Mouse (Mus musculus) heart, embryonic 16.5 days (tissue): ENCODE data around the gene Tsc22d1. TPM values are rescaled to one million over a fixed set of nuclear protein-coding genes. Genes with fewer than 3 reads are reported as not detected.

Experiments
- ATAC-seq: fragments of 200-750 bp; cut with Nextera tagmentation; replicated peaks from 2 replicates; pipeline ENCODE4 v1.8.0; 2017; ENCODE audit warnings: moderate number of reproducible peaks; ENCODE audit not compliant: insufficient read depth, low FRiP score; ENCODE audit errors: extremely low read depth
- H3K27ac ChIP-seq: fragments of 300-500 bp; sonication (generic); 2 replicates; pipeline ENCODE4 v1.5.1; 2014; ENCODE audit warnings: mild to moderate bottlenecking, low read length, control low read depth, moderate library complexity
- H3K27me3 ChIP-seq: fragments of 300-500 bp; sonication (generic); 2 replicates; pipeline ENCODE4 v1.6.1; 2014; ENCODE audit warnings: low read length, mixed read lengths; ENCODE audit not compliant: control insufficient read depth, insufficient read depth
- H3K36me3 ChIP-seq: fragments of 300-500 bp; sonication (generic); 2 replicates; pipeline ENCODE4 v1.6.1; 2014; ENCODE audit not compliant: control insufficient read depth, insufficient read depth
- H3K4me1 ChIP-seq: fragments of 300-500 bp; sonication (generic); 2 replicates; pipeline ENCODE4 v1.6.1; 2014; ENCODE audit warnings: low read length, mixed read lengths; ENCODE audit not compliant: control insufficient read depth, insufficient read depth
- H3K4me2 ChIP-seq: fragments of 300-500 bp; sonication (generic); 2 replicates; pipeline ENCODE4 v1.6.1; 2014; ENCODE audit warnings: low read depth, mild to moderate bottlenecking, control low read depth, low read length
- H3K4me3 ChIP-seq: fragments of 300-500 bp; sonication (generic); 2 replicates; pipeline ENCODE4 v1.5.1; 2014; ENCODE audit warnings: mild to moderate bottlenecking, control low read depth, low read length
- H3K9ac ChIP-seq: fragments of 300-500 bp; sonication (generic); 2 replicates; pipeline ENCODE4 v1.6.1; 2014; ENCODE audit warnings: low read length, control low read depth
- H3K9me3 ChIP-seq: fragments of 300-500 bp; sonication (generic); replicated peaks from 2 replicates; pipeline ENCODE4 v1.6.1; 2016; ENCODE audit warnings: low read length; ENCODE audit not compliant: control insufficient read depth
- WGBS: fragments of 180-500 bp; shearing (Covaris S2); extraction: QIAGEN DNeasy Blood & Tissue Kit; methylation state at CpG from one replicate; pipeline ENCODE4 v1.1.7; 2014; 5-methylcytosine and 5-hydroxymethylcytosine counted together
- polyA plus RNA-seq: library from polyadenylated mRNA; unstranded; fragments of >200 nt; fragmentation: Nextera tagmentation; extraction: Ambion mirVana; gene quantifications from 2 replicates; pipeline ENCODE4 v1.2.1, GENCODE M21; 2015

Gene Tsc22d1
- polyA plus RNA-seq, 1 experiment from 2014 or later: 367 TPM

- no peak overlapping the region for H3K4me3 ChIP-seq
- ATAC-seq: no peak
- H3K36me3 ChIP-seq: no peaks in the 10 kb centered on the region
- no peaks in the 10 kb centered on the region for H3K9me3 ChIP-seq
- no peak overlapping the region for H3K27ac ChIP-seq
- H3K9ac ChIP-seq: no peak overlapping the region
- H3K4me1 ChIP-seq: peaks cover 6% of the 10 kb centered on the region
- WGBS: 54% methylated on average over 8 of the region's 8 CpGs
- H3K4me2 ChIP-seq: no peak overlapping the region
- no peaks in the 10 kb centered on the region for H3K27me3 ChIP-seq
Measured at GRCm38 (mm10) chr14:76472487-76472886, 57.7 kb downstream of the Tsc22d1 start.

- 6% methylated on average over 2 of the region's 2 CpGs for WGBS
- Histone ChIP-seq H3K27me3 (no peaks in the 10 kb centered on the region), H3K36me3 (no peaks in the 10 kb centered on the region), H3K27ac (no peak overlapping the region), H3K9me3 (no peaks in the 10 kb centered on the region), H3K4me3 (no peak overlapping the region), H3K9ac (no peak overlapping the region), H3K4me2 (no peak overlapping the region), H3K4me1 (peaks cover 9% of the 10 kb centered on the region)
- no peak for ATAC-seq
Measured at GRCm38 (mm10) chr14:76473404-76473803, 58.6 kb downstream of the Tsc22d1 start.

GRCm38 (mm10) chr14:76474165-76474564 is 59.4 kb downstream of the Tsc22d1 start:
- 38% methylated on average over 1 of the region's 1 CpGs for WGBS
- no peaks in the 10 kb centered on the region for H3K27me3 ChIP-seq
- no peak overlapping the region for H3K4me3 ChIP-seq
- no peak overlapping the region for H3K27ac ChIP-seq
- ATAC-seq: no peak
- H3K36me3 ChIP-seq: no peaks in the 10 kb centered on the region
- H3K4me2 ChIP-seq: no peak overlapping the region
- no peak overlapping the region for H3K9ac ChIP-seq
- peaks cover 14% of the 10 kb centered on the region for H3K4me1 ChIP-seq
- no peaks in the 10 kb centered on the region for H3K9me3 ChIP-seq

GRCm38 (mm10) chr14:76476770-76477169 is 62.0 kb downstream of the Tsc22d1 start:
- Histone ChIP-seq H3K4me2 (no peak overlapping the region), H3K4me3 (no peak overlapping the region), H3K9me3 (no peaks in the 10 kb centered on the region), H3K9ac (no peak overlapping the region), H3K36me3 (no peaks in the 10 kb centered on the region), H3K4me1 (peaks cover 14% of the 10 kb centered on the region), H3K27ac (no peak overlapping the region), H3K27me3 (no peaks in the 10 kb centered on the region)
- no peak for ATAC-seq
- WGBS: 30% methylated on average over 4 of the region's 4 CpGs

- Histone ChIP-seq H3K9me3 (no peaks in the 10 kb centered on the region), H3K4me2 (no peak overlapping the region), H3K36me3 (no peaks in the 10 kb centered on the region), H3K9ac (no peak overlapping the region), H3K4me1 (peaks cover 14% of the 10 kb centered on the region), H3K27ac (no peak overlapping the region), H3K4me3 (no peak overlapping the region), H3K27me3 (no peaks in the 10 kb centered on the region)
- 69% methylated on average over 2 of the region's 2 CpGs for WGBS
- no peak for ATAC-seq
Measured at GRCm38 (mm10) chr14:76478076-76478475, 63.3 kb downstream of the Tsc22d1 start.

GRCm38 (mm10) chr14:76478616-76479015 is 63.9 kb downstream of the Tsc22d1 start:
- 41% methylated on average over 6 of the region's 6 CpGs for WGBS
- peaks cover 14% of the 10 kb centered on the region for H3K4me1 ChIP-seq
- H3K9ac ChIP-seq: no peak overlapping the region
- no peaks in the 10 kb centered on the region for H3K27me3 ChIP-seq
- no peak overlapping the region for H3K27ac ChIP-seq
- no peak for ATAC-seq
- no peak overlapping the region for H3K4me2 ChIP-seq
- no peaks in the 10 kb centered on the region for H3K36me3 ChIP-seq
- H3K9me3 ChIP-seq: no peaks in the 10 kb centered on the region
- H3K4me3 ChIP-seq: no peak overlapping the region

GRCm38 (mm10) chr14:76479867-76480266 is 65.1 kb downstream of the Tsc22d1 start:
- H3K4me3 ChIP-seq: no peak overlapping the region
- H3K4me1 ChIP-seq: peaks cover 14% of the 10 kb centered on the region
- no peaks in the 10 kb centered on the region for H3K27me3 ChIP-seq
- H3K4me2 ChIP-seq: peak overlapping the region; percentile 34; the same call in 1 of the 2 replicates
- no peak overlapping the region for H3K9ac ChIP-seq
- no peaks in the 10 kb centered on the region for H3K36me3 ChIP-seq
- WGBS: 14% methylated on average over 6 of the region's 6 CpGs
- no peaks in the 10 kb centered on the region for H3K9me3 ChIP-seq
- no peak for ATAC-seq
- H3K27ac ChIP-seq: no peak overlapping the region

- no peak overlapping the region for H3K4me2 ChIP-seq
- 89% methylated on average over 11 of the region's 11 CpGs for WGBS
Measured at GRCm38 (mm10) chr14:76480507-76480906, 65.7 kb downstream of the Tsc22d1 start.

GRCm38 (mm10) chr14:76483701-76484100 is 68.9 kb downstream of the Tsc22d1 start:
- Histone ChIP-seq H3K4me1 (peaks cover 2% of the 10 kb centered on the region; the same call in 1 of the 2 replicates), H3K4me3 (no peak overlapping the region), H3K27me3 (no peaks in the 10 kb centered on the region), H3K4me2 (no peak overlapping the region), H3K36me3 (no peaks in the 10 kb centered on the region), H3K9ac (no peak overlapping the region), H3K27ac (no peak overlapping the region), H3K9me3 (no peaks in the 10 kb centered on the region)
- no peak for ATAC-seq
- WGBS: 100% methylated on average over 1 of the region's 1 CpGs

More at GRCm38 (mm10) chr14:76480507-76480906, 65.7 kb downstream of the Tsc22d1 start:
- Histone ChIP-seq H3K27me3 (no peaks in the 10 kb centered on the region), H3K9me3 (no peaks in the 10 kb centered on the region), H3K9ac (no peak overlapping the region), H3K4me1 (peaks cover 14% of the 10 kb centered on the region), H3K27ac (no peak overlapping the region), H3K36me3 (no peaks in the 10 kb centered on the region), H3K4me3 (no peak overlapping the region)
- ATAC-seq: no peak
